Mouse (Mus musculus): Measurements from ENCODE around the gene Zfp882.

DNA sequence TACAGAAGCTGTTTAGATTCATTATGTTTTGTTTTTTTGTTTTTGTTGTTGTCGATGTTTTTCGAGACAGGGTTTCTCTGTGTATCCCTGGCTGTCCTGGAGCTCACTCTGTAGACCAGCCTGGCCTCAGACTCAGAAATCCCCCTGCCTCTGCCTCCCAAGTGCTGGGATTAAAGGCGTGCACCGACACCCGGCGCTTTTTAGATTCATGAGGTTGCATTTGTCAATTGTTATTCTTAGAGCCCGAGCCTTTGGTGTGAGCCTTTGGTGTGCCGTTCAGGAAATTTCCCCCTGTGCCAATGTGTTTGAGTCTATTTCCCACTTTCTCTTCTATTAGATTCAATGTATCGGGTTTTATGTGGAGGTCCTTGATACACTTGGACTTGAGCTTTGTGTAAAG, 46.3 kb downstream of the Zfp882 start:
- no peak for TF ChIP-seq CTCF (IDR thresholded peaks at IDR 0.05; ENCODE audit: low read depth, low read length)
- TF ChIP-seq POLR2A (IDR thresholded peaks at IDR 0.05; ENCODE audit: borderline replicate concordance, low read depth, low read length), result no peak

All from bone marrow macrophage, adult 2 months (primary cell).